Comparison of ENCODE assay signal across 25 mouse cellular contexts in genomic region chr9:40948473-40948872, GRCm38 (mm10). TPM values are rescaled to one million over a fixed set of nuclear protein-coding genes. Genes with fewer than 3 reads are reported as not detected.
DNase-seq lines count a peak whose midpoint lies in the region; ATAC-seq and TF ChIP-seq lines count a peak whose summit lies in the region.
"Had no signal": no experiment of that assay in that cellular context is flagged by ENCODE, and none has a peak within 500 bp of the region (broad histone marks: within the 10 kb centered on the region; RNA-seq: fewer than 3 reads in every experiment).

No protein-coding gene starts in this region.

- peaks cover 15% of the 10 kb centered on the region; the same call in 1 of the 2 replicates for H3K4me1 ChIP-seq in hindbrain, embryonic 10.5 days (replicated peaks)
- peaks cover 3% of the 10 kb centered on the region; the same call in 1 of the 2 replicates for H3K4me1 ChIP-seq in hindbrain, embryonic 16.5 days (ENCODE audit: control insufficient read depth, insufficient read depth, low read depth, low read length)
- peaks cover 6% of the 10 kb centered on the region for H3K4me1 ChIP-seq in neural tube, embryonic 13.5 days (replicated peaks)
- H3K4me1 ChIP-seq in neural tube, embryonic 15.5 days: peaks cover 6% of the 10 kb centered on the region
- H3K4me1 ChIP-seq: embryonic facial prominence, embryonic 15.5 days; heart, embryonic 15.5 days had no signal

- H3K4me3 ChIP-seq in hindbrain, embryonic 10.5 days: no peak overlapping the region
- H3K4me3 ChIP-seq in hindbrain, embryonic 16.5 days (ENCODE audit: low read length): no peak overlapping the region
- H3K4me3 ChIP-seq in layer of hippocampus, adult 2 months: no peak overlapping the region
- H3K4me3 ChIP-seq in neural tube, embryonic 13.5 days: no peak overlapping the region
- no peak overlapping the region for H3K4me3 ChIP-seq in neural tube, embryonic 15.5 days (replicated peaks)
- H3K4me3 ChIP-seq: embryonic facial prominence, embryonic 15.5 days; erythroblast, embryonic 14.5 days; heart, embryonic 15.5 days had no signal

- H3K36me3 ChIP-seq in hindbrain, embryonic 10.5 days: no peaks in the 10 kb centered on the region
- H3K36me3 ChIP-seq in hindbrain, embryonic 16.5 days (ENCODE audit: control insufficient read depth, insufficient read depth, low read length): no peaks in the 10 kb centered on the region
- H3K36me3 ChIP-seq in neural tube, embryonic 13.5 days: no peaks in the 10 kb centered on the region
- H3K36me3 ChIP-seq in neural tube, embryonic 15.5 days: no peaks in the 10 kb centered on the region
- H3K36me3 ChIP-seq: embryonic facial prominence, embryonic 15.5 days; forebrain, embryonic 15.5 days; G1E; heart, embryonic 15.5 days had no signal

- peak overlapping the region; percentile 69; the same call in 1 of the 2 replicates for H3K27ac ChIP-seq in hindbrain, embryonic 10.5 days
- no peak overlapping the region for H3K27ac ChIP-seq in hindbrain, embryonic 16.5 days (ENCODE audit: low read depth, low read length)
- no peak overlapping the region for H3K27ac ChIP-seq in layer of hippocampus, adult 2 months
- no peak overlapping the region for H3K27ac ChIP-seq in neural tube, embryonic 13.5 days (replicated peaks)
- H3K27ac ChIP-seq in neural tube, embryonic 15.5 days (replicated peaks): peak overlapping the region; percentile 13; the same call in 1 of the 2 replicates
- H3K27ac ChIP-seq: embryonic facial prominence, embryonic 15.5 days; forebrain, embryonic 15.5 days; heart, embryonic 15.5 days had no signal

- ATAC-seq in hindbrain, embryonic 16.5 days: no peak
- ATAC-seq in neural tube, embryonic 13.5 days (ENCODE audit: low read depth): no peak
- no peak for ATAC-seq in neural tube, embryonic 15.5 days (ENCODE audit: low FRiP score)
- ATAC-seq: forebrain, embryonic 15.5 days; intestine, embryonic 16.5 days had no signal

- H3K27me3 ChIP-seq in hindbrain, embryonic 10.5 days (ENCODE audit: insufficient read depth, poor library complexity, severe bottlenecking): peaks cover 81% of the 10 kb centered on the region
- no peaks in the 10 kb centered on the region for H3K27me3 ChIP-seq in hindbrain, embryonic 16.5 days (replicated peaks; ENCODE audit: control insufficient read depth, insufficient read depth, low read length)
- H3K27me3 ChIP-seq in neural tube, embryonic 13.5 days: peaks cover 11% of the 10 kb centered on the region; the same call in 1 of the 2 replicates
- no peaks in the 10 kb centered on the region for H3K27me3 ChIP-seq in neural tube, embryonic 15.5 days (replicated peaks)
- H3K27me3 ChIP-seq: embryonic facial prominence, embryonic 15.5 days; forebrain, embryonic 15.5 days; heart, embryonic 15.5 days had no signal

- peak; percentile 50 for TF ChIP-seq CTCF in layer of hippocampus, adult 2 months (conservative IDR thresholded peaks at IDR 0.05)

- DNase-seq in hindbrain, embryonic 10.5 days (ENCODE audit: low spot score): no peak
- DNase-seq in layer of hippocampus, adult 2 months (ENCODE audit: low spot score in 2 of 2): no peak
- no peak for DNase-seq in layer of hippocampus, adult 9-10 months (ENCODE audit: low spot score)
- no peak for DNase-seq in neural tube, embryonic 10.5 days (ENCODE audit: extremely low spot score, low spot score)
- DNase-seq: adrenal gland, adult 8-10 months; cerebellum, adult 11 months; cerebellum, adult 8-10 months; cerebellum, postnatal 14 days; gastrocnemius, postnatal 10 days; heart, adult 18-20 months; heart, postnatal 14 days had no signal

- H3K9ac ChIP-seq in hindbrain, embryonic 16.5 days (ENCODE audit: low read depth, low read length): no peak overlapping the region
- H3K9ac ChIP-seq in neural tube, embryonic 13.5 days: no peak overlapping the region
- no peak overlapping the region for H3K9ac ChIP-seq in neural tube, embryonic 15.5 days (replicated peaks)
- H3K9ac ChIP-seq: embryonic facial prominence, embryonic 15.5 days; forebrain, embryonic 15.5 days; heart, embryonic 15.5 days had no signal

- 93% methylated on average over 6 of the region's 6 CpGs for WGBS in hindbrain, embryonic 10.5 days
- WGBS in hindbrain, embryonic 16.5 days: 79% methylated on average over 6 of the region's 6 CpGs
- WGBS in neural tube, embryonic 13.5 days: 80% methylated on average over 6 of the region's 6 CpGs
- 67% methylated on average over 6 of the region's 6 CpGs for WGBS in neural tube, embryonic 15.5 days

- H3K4me2 ChIP-seq in hindbrain, embryonic 16.5 days (ENCODE audit: low read length): no peak overlapping the region
- 0 out of 2 replicates have a peak overlapping the region, but pooled peaks have one; percentile 50 for H3K4me2 ChIP-seq in neural tube, embryonic 13.5 days
- no peak overlapping the region for H3K4me2 ChIP-seq in neural tube, embryonic 15.5 days
- H3K4me2 ChIP-seq: embryonic facial prominence, embryonic 15.5 days; heart, embryonic 11.5 days; heart, embryonic 15.5 days had no signal

- H3K9me3 ChIP-seq in hindbrain, embryonic 10.5 days: no peaks in the 10 kb centered on the region
- H3K9me3 ChIP-seq in hindbrain, embryonic 16.5 days (ENCODE audit: control insufficient read depth, low read length): no peaks in the 10 kb centered on the region
- H3K9me3 ChIP-seq in neural tube, embryonic 13.5 days: no peaks in the 10 kb centered on the region
- H3K9me3 ChIP-seq in neural tube, embryonic 15.5 days (replicated peaks): no peaks in the 10 kb centered on the region
- H3K9me3 ChIP-seq: embryonic facial prominence, embryonic 15.5 days; forebrain, embryonic 15.5 days; G1E; heart, embryonic 15.5 days had no signal

RNA-seq across cellular contexts. Expression of gene Jhy, which starts 15.4 kb away (rescaled TPM):
- polyA plus RNA-seq in hindbrain, embryonic 10.5 days (2016; fragmentation: Nextera tagmentation; extraction: Ambion mirVana): 1.6 and 1.8 TPM in 2 replicates
- 0.97 and 1.3 TPM in 2 replicates for polyA plus RNA-seq in hindbrain, embryonic 16.5 days (2015; fragmentation: Nextera tagmentation; extraction: Ambion mirVana)
- total RNA-seq in layer of hippocampus, adult 2 months (2021): under 1 TPM; 0.33 to 0.69 TPM
- polyA plus RNA-seq in neural tube, embryonic 13.5 days (2015; fragmentation: Nextera tagmentation; extraction: Ambion mirVana): 1.0 and 2.0 TPM in 2 replicates
- polyA plus RNA-seq in neural tube, embryonic 15.5 days (2015; fragmentation: Nextera tagmentation; extraction: Ambion mirVana): 1.3 TPM in 2 replicates
- total RNA-seq: common myeloid progenitor, adult 5-6 weeks; gastrocnemius, postnatal 10 days; gastrocnemius, postnatal 4 days; heart, adult 18-20 months; heart, postnatal 14 days had no signal
- polyA plus RNA-seq: G1E; heart, embryonic 11.5 days; heart, embryonic 15.5 days had no signal

RNA-seq across cellular contexts. Expression of gene Crtam, which starts 56.0 kb away (rescaled TPM):
- 0.09 and 0.13 TPM in 2 replicates for polyA plus RNA-seq in hindbrain, embryonic 10.5 days (2016; fragmentation: Nextera tagmentation; extraction: Ambion mirVana)
- polyA plus RNA-seq in hindbrain, embryonic 16.5 days (2015; fragmentation: Nextera tagmentation; extraction: Ambion mirVana): 0.06 and 0.40 TPM in 2 replicates
- total RNA-seq in layer of hippocampus, adult 2 months (2021): under 1 TPM; 0.12 to 0.36 TPM
- 0.15 and 0.20 TPM in 2 replicates for polyA plus RNA-seq in neural tube, embryonic 13.5 days (2015; fragmentation: Nextera tagmentation; extraction: Ambion mirVana)
- 0.08 and 0.15 TPM in 2 replicates for polyA plus RNA-seq in neural tube, embryonic 15.5 days (2015; fragmentation: Nextera tagmentation; extraction: Ambion mirVana)
- polyA plus RNA-seq: embryonic facial prominence, embryonic 11.5 days; erythroblast, embryonic 14.5 days; forebrain, embryonic 11.5 days; forebrain, embryonic 15.5 days; G1E; heart, embryonic 15.5 days had no signal

Comparison
In these comparisons a context has a peak if more than half of its experiments do, and no peak if none do; other contexts are left out.
1. H3K27ac ChIP-seq: peak in hindbrain, embryonic 10.5 days (single experiment) and neural tube, embryonic 15.5 days (single experiment); none in hindbrain, embryonic 16.5 days (single experiment), layer of hippocampus, adult 2 months (single experiment) and neural tube, embryonic 13.5 days (single experiment).